Mouse (Mus musculus) bone marrow macrophage, adult 2 months (primary cell): ENCODE measurements around the gene Hspb2.

Experiments used
- CTCF ChIP-seq: IDR thresholded peaks from 2 replicates; pipeline ENCODE4 v1.5.1; 2012; ENCODE audit warnings: low read depth, mild to moderate bottlenecking, low read length, moderate library complexity
- POLR2A ChIP-seq: IDR thresholded peaks from 2 replicates; pipeline ENCODE4 v1.6.1; 2012; ENCODE audit warnings: mild to moderate bottlenecking, low read depth, low read length, borderline replicate concordance

DNA sequence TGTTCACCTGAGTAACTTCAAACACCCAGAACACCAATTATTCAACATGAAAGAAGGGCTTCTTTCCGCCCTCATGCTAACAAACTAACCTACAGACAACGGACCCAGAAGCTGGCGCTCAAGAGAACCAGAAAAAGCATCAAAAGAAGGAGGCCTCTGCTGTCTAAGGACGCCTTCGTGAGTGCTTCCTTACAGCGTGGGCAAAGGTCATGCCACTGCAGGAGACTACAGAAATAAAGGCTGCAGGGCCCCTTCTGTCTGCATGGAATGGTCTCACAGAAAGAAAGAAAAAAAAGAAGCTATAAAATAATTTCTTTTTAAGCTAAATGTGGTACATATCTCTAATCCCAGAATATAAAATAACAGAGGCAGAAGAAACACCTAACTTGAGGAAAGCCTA lies 47.2 kb downstream of the Hspb2 start:
- TF ChIP-seq CTCF: no peak
- no peak for TF ChIP-seq POLR2A
